Mouse (Mus musculus): ENCODE results near the gene Pycr2. TPM values are rescaled to one million over a fixed set of nuclear protein-coding genes. Genes with fewer than 3 reads are reported as not detected.

Gene Pycr2
- total and polyA plus RNA-seq, 2 experiments from 2014 or later = 34.1 to 36.4 TPM

GRCm38 (mm10) chr1:180903666-180904038 is 441 bp upstream of the Pycr2 start:
- 34% methylated on average over 10 of the region's 10 CpGs for WGBS

GRCm38 (mm10) chr1:180904815-180905080 is 655 bp downstream of the Pycr2 start:
- TF ChIP-seq CTCF (IDR thresholded peaks at IDR 0.05; ENCODE audit: low read depth) = no peak
- no peak for TF ChIP-seq EP300 (IDR thresholded peaks at IDR 0.05; ENCODE audit: low read depth)
- Histone ChIP-seq H3K4me2 (ENCODE audit: low read depth, low read length) (peak overlapping the region; percentile 80), H3K4me3 (ENCODE audit: low read depth, low read length) (peak overlapping the region; percentile 69), H3K36me3 (replicated peaks; ENCODE audit: control insufficient read depth, insufficient read depth, low read length) (peaks cover 17% of the 10 kb centered on the region), H3K9ac (replicated peaks; ENCODE audit: low read depth, low read length) (peak overlapping the region; percentile 71), H3K27ac (ENCODE audit: low read depth) (no peak overlapping the region), H3K4me1 (ENCODE audit: control insufficient read depth, insufficient read depth) (peaks cover 12% of the 10 kb centered on the region), H3K9me3 (replicated peaks; ENCODE audit: control insufficient read depth, low read length) (no peaks in the 10 kb centered on the region), H3K27me3 (ENCODE audit: control insufficient read depth, insufficient read depth, low read length) (no peaks in the 10 kb centered on the region)
- DNase-seq (ENCODE audit: low spot score) = no peak
- ATAC-seq (ENCODE audit: insufficient read depth, low read depth) = no peak
- WGBS = 3% methylated on average over 5 of the region's 5 CpGs

More at GRCm38 (mm10) chr1:180903666-180904038, 441 bp upstream of the Pycr2 start:
- Histone ChIP-seq H3K27ac (ENCODE audit: low read depth) (peak overlapping the region; percentile 60), H3K4me2 (ENCODE audit: low read depth, low read length) (peak overlapping the region; percentile 80), H3K4me1 (ENCODE audit: control insufficient read depth, insufficient read depth) (peaks cover 12% of the 10 kb centered on the region), H3K36me3 (replicated peaks; ENCODE audit: control insufficient read depth, insufficient read depth, low read length) (peaks cover 17% of the 10 kb centered on the region), H3K27me3 (ENCODE audit: control insufficient read depth, insufficient read depth, low read length) (no peaks in the 10 kb centered on the region), H3K9me3 (replicated peaks; ENCODE audit: control insufficient read depth, low read length) (no peaks in the 10 kb centered on the region), H3K9ac (replicated peaks; ENCODE audit: low read depth, low read length) (peak overlapping the region; percentile 22; the same call in 1 of the 2 replicates), H3K4me3 (ENCODE audit: low read depth, low read length) (peak overlapping the region; percentile 69)
- no peak for ATAC-seq (ENCODE audit: insufficient read depth, low read depth)
- DNase-seq (ENCODE audit: low spot score) = no peak
- TF ChIP-seq EP300 (IDR thresholded peaks at IDR 0.05; ENCODE audit: low read depth) (no peak), CTCF (IDR thresholded peaks at IDR 0.05; ENCODE audit: low read depth) (no peak)

- Histone ChIP-seq H3K4me2 (ENCODE audit: low read depth, low read length) (peak overlapping the region; percentile 80), H3K4me1 (ENCODE audit: control insufficient read depth, insufficient read depth) (peaks cover 12% of the 10 kb centered on the region), H3K4me3 (ENCODE audit: low read depth, low read length) (peak overlapping the region; percentile 69; the same call in 1 of the 2 replicates), H3K27me3 (ENCODE audit: control insufficient read depth, insufficient read depth, low read length) (no peaks in the 10 kb centered on the region), H3K36me3 (replicated peaks; ENCODE audit: control insufficient read depth, insufficient read depth, low read length) (peaks cover 17% of the 10 kb centered on the region), H3K9me3 (replicated peaks; ENCODE audit: control insufficient read depth, low read length) (no peaks in the 10 kb centered on the region), H3K27ac (ENCODE audit: low read depth) (no peak overlapping the region), H3K9ac (replicated peaks; ENCODE audit: low read depth, low read length) (no peak overlapping the region)
- 70% methylated on average over 6 of the region's 6 CpGs for WGBS
- TF ChIP-seq CTCF (IDR thresholded peaks at IDR 0.05; ENCODE audit: low read depth) = no peak
- no peak for TF ChIP-seq EP300 (IDR thresholded peaks at IDR 0.05; ENCODE audit: low read depth)
- DNase-seq (ENCODE audit: low spot score) (no peak), ATAC-seq (ENCODE audit: insufficient read depth, low read depth) (no peak)
Observed at GRCm38 (mm10) chr1:180905307-180905706, 1.2 kb downstream of the Pycr2 start.

- H3K9me3 ChIP-seq (replicated peaks; ENCODE audit: control insufficient read depth, low read length) = no peaks in the 10 kb centered on the region
- WGBS = 92% methylated on average over 17 of the region's 17 CpGs
Observed at GRCm38 (mm10) chr1:180905876-180906275, 1.8 kb downstream of the Pycr2 start.

GRCm38 (mm10) chr1:180906461-180907147 is 2.5 kb downstream of the Pycr2 start:
- WGBS = 90% methylated on average over 23 of the region's 24 CpGs
- no peak for ATAC-seq (ENCODE audit: insufficient read depth, low read depth)
- Histone ChIP-seq H3K9me3 (replicated peaks; ENCODE audit: control insufficient read depth, low read length) (no peaks in the 10 kb centered on the region), H3K27me3 (ENCODE audit: control insufficient read depth, insufficient read depth, low read length) (no peaks in the 10 kb centered on the region), H3K4me3 (ENCODE audit: low read depth, low read length) (no peak overlapping the region), H3K4me1 (ENCODE audit: control insufficient read depth, insufficient read depth) (peaks cover 12% of the 10 kb centered on the region), H3K4me2 (ENCODE audit: low read depth, low read length) (no peak overlapping the region), H3K36me3 (replicated peaks; ENCODE audit: control insufficient read depth, insufficient read depth, low read length) (peaks cover 17% of the 10 kb centered on the region), H3K27ac (ENCODE audit: low read depth) (no peak overlapping the region), H3K9ac (replicated peaks; ENCODE audit: low read depth, low read length) (no peak overlapping the region)
- DNase-seq (ENCODE audit: low spot score) = no peak
- TF ChIP-seq CTCF (IDR thresholded peaks at IDR 0.05; ENCODE audit: low read depth) (no peak), EP300 (IDR thresholded peaks at IDR 0.05; ENCODE audit: low read depth) (no peak)

More at GRCm38 (mm10) chr1:180905876-180906275, 1.8 kb downstream of the Pycr2 start:
- peaks cover 17% of the 10 kb centered on the region for H3K36me3 ChIP-seq (replicated peaks; ENCODE audit: control insufficient read depth, insufficient read depth, low read length)
- peaks cover 12% of the 10 kb centered on the region for H3K4me1 ChIP-seq (ENCODE audit: control insufficient read depth, insufficient read depth)
- no peaks in the 10 kb centered on the region for H3K27me3 ChIP-seq (ENCODE audit: control insufficient read depth, insufficient read depth, low read length)
- H3K4me2 ChIP-seq (ENCODE audit: low read depth, low read length) = no peak overlapping the region
- TF ChIP-seq EP300 (IDR thresholded peaks at IDR 0.05; ENCODE audit: low read depth) (no peak), CTCF (IDR thresholded peaks at IDR 0.05; ENCODE audit: low read depth) (no peak)
- no peak overlapping the region for H3K4me3 ChIP-seq (ENCODE audit: low read depth, low read length)
- H3K9ac ChIP-seq (replicated peaks; ENCODE audit: low read depth, low read length) = no peak overlapping the region
- ATAC-seq (ENCODE audit: insufficient read depth, low read depth) (no peak), DNase-seq (ENCODE audit: low spot score) (no peak)
- no peak overlapping the region for H3K27ac ChIP-seq (ENCODE audit: low read depth)

- WGBS = 37% methylated on average over 8 of the region's 8 CpGs
- Histone ChIP-seq H3K4me1 (ENCODE audit: control insufficient read depth, insufficient read depth) (peaks cover 6% of the 10 kb centered on the region; the same call in 1 of the 2 replicates), H3K9me3 (replicated peaks; ENCODE audit: control insufficient read depth, low read length) (no peaks in the 10 kb centered on the region), H3K27ac (ENCODE audit: low read depth) (no peak overlapping the region), H3K4me2 (ENCODE audit: low read depth, low read length) (peak overlapping the region; percentile 17), H3K9ac (replicated peaks; ENCODE audit: low read depth, low read length) (no peak overlapping the region), H3K27me3 (ENCODE audit: control insufficient read depth, insufficient read depth, low read length) (no peaks in the 10 kb centered on the region), H3K36me3 (replicated peaks; ENCODE audit: control insufficient read depth, insufficient read depth, low read length) (peaks cover 12% of the 10 kb centered on the region), H3K4me3 (ENCODE audit: low read depth, low read length) (no peak overlapping the region)
- peak; percentile 50 for DNase-seq (ENCODE audit: low spot score)
- ATAC-seq (ENCODE audit: insufficient read depth, low read depth) = no peak
- peak; percentile 51 for TF ChIP-seq CTCF (IDR thresholded peaks at IDR 0.05; ENCODE audit: low read depth)
- no peak for TF ChIP-seq EP300 (IDR thresholded peaks at IDR 0.05; ENCODE audit: low read depth)
Observed at GRCm38 (mm10) chr1:180911138-180911537, 7.0 kb downstream of the Pycr2 start.

All from heart, postnatal 0 days (tissue).